Mouse (Mus musculus) adrenal gland, postnatal 14 days (tissue): ENCODE data around the gene Cct2. TPM values are rescaled to one million over a fixed set of nuclear protein-coding genes. Genes with fewer than 3 reads are reported as not detected.

Source experiments
- total RNA-seq: library from RNA; stranded (reverse); gene quantifications from 2 replicates; pipeline ENCODE4 v1.2.3, GENCODE M21; 2021

Cct2 gene
- total RNA-seq, 1 experiment from 2014 or later: 224 TPM

Other genes starting within 250 kb of the Cct2 start
- gene Myrfl, start 166.9 kb downstream of the Cct2 start, total RNA-seq: not detected in 2 replicates
- 48.4 and 50.5 TPM in 2 replicates for gene Rab3ip, start 113.0 kb downstream of the Cct2 start, total RNA-seq
- gene Gm10271, start 91.2 kb downstream of the Cct2 start, total RNA-seq: not detected in 2 replicates
- 0.26 and 0.45 TPM in 2 replicates for gene Best3, start 77.5 kb downstream of the Cct2 start, total RNA-seq
- gene Lrrc10, start 18.5 kb downstream of the Cct2 start, total RNA-seq: not detected in 2 replicates
- 26.4 and 30.9 TPM in 2 replicates for gene Frs2, start 84.7 kb upstream of the Cct2 start, total RNA-seq
- gene Yeats4, start 160.7 kb upstream of the Cct2 start, total RNA-seq: 44.3 and 44.6 TPM in 2 replicates
- not detected in 2 replicates for gene 9530003J23Rik, start 174.9 kb upstream of the Cct2 start, total RNA-seq
- gene Lyz2, start 218.5 kb upstream of the Cct2 start, total RNA-seq: 66.2 and 195 TPM in 2 replicates
- gene Lyz1, start 229.1 kb upstream of the Cct2 start, total RNA-seq: 7.3 and 26.9 TPM in 2 replicates